Mouse (Mus musculus) cerebellum, adult 8-10 months (tissue): ENCODE measurements around the gene Agbl4.

Experiments used
- DNase-seq: peaks from one replicate; pipeline ENCODE4 v3.0.0; 2022

Gene Agbl4

DNA sequence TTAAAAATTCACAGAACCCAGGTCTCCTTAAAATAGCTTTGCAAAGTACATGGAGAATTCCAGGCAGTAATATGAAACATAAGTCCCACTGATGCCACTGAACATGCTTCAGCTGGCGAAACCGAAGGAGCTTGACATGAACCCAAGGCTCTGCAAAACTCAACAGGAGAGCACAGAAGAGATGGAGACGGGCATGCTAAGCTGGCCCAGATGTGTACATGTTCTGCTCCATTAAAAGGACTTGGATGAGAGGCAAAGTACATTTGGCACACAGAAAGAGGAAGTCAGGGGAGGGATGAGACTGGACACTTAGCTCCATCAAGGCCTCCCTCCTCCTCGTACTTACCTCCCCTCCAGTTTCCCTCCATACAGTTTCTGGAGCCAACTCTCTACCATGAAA is 1013.3 kb downstream of the Agbl4 start:
- no peak for DNase-seq

DNA sequence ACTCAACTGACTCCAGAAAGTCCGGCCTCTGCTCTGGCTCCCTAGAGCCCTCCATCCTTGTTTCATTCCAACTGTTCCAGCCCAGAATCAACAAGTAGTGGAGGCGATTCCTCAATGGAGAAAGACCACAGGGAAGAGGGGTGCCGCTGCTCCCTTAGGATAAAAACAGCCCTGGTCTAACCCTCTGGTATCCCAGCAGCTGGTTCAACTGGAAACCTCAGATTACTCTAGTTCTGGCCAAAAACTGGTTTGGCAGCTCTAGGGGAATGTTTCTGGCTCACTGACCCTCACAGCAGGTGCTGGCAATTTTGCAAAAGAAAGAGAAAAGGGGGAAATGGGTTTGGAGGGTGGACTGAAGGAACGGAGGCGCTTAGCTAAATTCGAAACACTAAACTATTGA is 1016.9 kb downstream of the Agbl4 start:
- DNase-seq = peak; percentile 3

DNA sequence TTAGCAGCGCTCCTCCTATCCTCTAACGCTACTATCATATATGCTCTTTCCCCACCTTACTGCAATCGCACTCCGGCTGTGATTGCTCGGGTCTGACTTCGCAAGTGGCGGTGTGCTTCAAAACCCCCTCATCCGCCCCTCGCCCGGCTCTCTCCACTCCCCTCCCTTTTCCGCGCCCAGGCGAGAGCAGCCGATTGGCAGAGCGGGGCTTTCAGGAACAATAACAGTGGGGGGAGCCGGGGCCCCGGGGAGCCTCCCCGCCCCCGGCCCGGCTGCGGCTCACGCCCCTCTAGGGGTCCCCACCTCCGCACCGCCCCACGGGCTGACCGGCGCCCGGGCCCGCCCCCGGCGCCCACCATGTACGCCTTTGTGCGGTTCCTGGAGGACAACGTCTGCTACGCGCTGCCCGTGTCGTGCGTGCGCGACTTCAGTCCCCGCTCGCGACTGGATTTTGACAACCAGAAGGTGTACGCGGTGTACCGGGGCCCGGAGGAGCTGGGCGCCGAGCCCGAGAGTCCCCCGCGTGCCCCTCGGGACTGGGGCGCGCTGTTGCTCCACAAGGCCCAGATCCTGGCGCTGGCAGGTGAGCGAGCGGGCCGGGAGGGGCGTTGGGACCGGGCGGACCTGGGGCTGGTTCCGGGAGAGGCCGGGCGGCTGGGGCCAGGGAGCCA is 1017.5 kb downstream of the Agbl4 start, which contains the start of gene Bend5:
Gene Bend5 (plus strand): TSS at position 189 of the 671 bp plus-strand sequence.
- DNase-seq = no peak

DNA sequence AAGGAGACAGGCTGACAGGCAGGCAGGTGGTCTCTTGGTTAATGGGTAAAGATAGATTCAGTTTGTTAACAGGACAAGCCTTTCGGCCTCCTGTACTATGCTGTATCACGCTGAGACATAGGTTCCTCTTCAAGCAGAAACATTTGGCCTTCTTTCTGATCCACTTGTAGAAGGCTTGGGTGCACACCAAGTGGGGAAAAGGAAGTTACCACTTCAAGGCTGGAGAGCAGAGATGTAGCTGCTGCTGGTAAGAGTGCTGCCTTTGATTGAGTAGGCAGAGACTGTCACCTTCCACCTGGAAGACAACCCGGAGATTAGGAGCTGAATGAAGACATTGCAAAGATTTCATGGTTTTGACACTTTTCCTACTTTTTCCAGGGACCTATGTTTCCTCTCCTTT is 1018.7 kb downstream of the Agbl4 start:
- DNase-seq = no peak

DNA sequence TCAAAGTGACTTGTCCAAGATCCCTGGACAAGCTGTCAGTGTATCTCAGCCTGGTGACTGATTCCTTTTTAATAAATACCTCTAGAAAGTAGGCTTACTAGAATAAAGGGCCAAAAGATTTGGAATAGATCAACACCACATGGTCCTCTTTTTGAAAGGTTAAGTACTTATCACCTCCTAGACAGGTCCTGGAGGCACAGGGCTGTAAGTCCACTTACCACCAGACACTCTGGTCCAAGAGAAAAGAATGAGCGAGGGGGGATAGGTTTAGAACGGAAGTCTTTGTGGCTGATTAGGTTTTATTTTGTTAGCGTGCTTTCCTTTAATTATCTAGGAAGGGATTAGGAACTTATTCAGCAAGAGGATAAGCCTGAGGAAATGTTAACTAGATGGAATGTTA is 1019.1 kb downstream of the Agbl4 start:
- no peak for DNase-seq

DNA sequence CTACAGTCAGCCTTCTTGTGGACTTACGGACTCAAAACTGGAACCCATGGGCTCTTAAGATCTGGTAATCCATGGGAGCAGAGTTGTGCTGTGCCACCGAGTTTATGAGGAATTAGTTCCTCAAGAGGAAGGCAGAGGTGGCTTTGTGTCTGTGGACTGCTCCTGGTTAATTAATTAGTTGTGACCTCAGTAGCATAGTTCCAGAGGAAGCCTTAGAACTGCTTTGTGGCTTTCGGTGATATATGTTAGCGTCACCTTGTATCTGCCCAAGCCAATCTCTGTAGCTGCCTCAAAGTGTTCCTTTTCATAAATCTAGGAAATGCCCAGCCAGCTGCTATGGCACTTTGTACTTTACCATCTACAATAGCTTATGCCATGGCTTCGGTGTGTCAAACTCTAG is 1020.3 kb downstream of the Agbl4 start:
- no peak for DNase-seq

DNA sequence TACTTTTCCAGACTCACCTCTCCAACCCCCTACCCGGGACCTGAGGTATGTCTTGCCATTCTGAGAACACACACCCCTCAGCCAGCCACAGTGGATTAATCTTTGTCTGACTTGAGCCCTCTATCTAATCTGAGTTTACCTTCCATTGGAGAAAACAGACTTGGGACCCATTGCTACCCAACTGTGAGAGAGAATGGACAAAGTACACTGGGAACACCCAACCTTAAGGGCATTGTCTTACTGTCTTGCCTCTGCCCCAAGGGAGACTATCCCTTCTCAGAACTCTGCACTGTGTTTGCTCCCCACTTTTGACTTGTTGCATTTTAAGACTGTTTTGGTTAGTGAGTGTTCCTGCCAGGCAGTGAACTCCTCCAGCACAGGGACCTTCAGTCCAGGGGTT is 1022.0 kb downstream of the Agbl4 start:
- DNase-seq = no peak

DNA sequence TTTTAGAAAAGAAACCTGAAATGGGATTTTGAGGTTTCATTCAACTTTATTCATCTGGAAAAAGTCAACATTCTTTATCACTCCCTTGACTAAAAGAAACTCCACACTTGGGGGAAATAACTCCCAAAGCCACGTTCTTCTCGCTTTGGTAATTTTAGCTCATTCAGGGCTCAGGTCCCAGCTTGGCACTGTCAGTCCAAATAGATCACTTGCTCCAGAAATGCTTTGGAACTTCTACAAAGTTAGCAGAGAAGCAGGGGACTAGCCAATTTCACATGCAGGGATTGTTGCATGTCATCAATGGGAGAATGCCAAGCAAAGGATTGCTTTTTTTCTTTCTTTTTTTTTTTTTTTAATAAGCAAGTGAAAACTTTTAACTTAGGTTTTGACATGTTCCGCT is 1022.6 kb downstream of the Agbl4 start:
- no peak for DNase-seq

DNA sequence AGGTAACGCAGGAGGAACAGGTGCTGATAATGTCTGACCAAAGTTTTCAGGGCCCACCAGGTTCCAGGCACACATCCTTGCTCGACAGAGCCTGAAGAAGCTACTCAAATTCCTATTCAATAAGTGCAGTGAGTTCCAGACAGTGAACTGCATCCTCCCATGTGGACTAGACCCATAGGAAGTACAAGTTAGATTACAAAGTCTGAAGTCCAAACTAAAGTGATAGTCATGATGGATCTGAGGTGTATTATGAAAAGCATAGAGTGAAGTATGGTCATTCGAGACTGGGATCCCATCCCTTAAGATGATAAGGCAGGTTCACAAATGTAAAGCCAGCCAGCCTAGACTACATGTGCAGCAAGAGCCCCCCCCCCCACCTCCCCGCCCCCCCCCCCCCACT is 1023.5 kb downstream of the Agbl4 start:
- DNase-seq = no peak

DNA sequence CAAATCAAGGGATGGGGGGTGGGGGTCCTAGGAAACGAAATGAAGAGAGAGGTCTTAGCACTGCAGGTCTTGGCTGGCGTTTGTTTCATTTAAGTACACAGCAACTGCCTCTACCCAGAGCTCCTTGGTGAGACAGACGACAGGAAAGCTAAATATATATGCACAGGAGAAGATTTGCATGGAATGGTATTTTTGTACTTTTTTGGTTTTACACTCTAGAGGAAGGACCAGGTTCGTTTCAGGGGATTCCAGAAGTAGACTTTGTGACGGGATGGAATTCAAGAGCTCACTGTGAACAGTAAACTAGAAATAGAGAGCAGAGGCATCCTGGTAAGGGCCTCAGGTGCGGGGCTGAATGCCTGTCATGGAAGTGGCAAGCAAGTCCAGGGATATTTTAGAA is 1024.3 kb downstream of the Agbl4 start:
- no peak for DNase-seq

DNA sequence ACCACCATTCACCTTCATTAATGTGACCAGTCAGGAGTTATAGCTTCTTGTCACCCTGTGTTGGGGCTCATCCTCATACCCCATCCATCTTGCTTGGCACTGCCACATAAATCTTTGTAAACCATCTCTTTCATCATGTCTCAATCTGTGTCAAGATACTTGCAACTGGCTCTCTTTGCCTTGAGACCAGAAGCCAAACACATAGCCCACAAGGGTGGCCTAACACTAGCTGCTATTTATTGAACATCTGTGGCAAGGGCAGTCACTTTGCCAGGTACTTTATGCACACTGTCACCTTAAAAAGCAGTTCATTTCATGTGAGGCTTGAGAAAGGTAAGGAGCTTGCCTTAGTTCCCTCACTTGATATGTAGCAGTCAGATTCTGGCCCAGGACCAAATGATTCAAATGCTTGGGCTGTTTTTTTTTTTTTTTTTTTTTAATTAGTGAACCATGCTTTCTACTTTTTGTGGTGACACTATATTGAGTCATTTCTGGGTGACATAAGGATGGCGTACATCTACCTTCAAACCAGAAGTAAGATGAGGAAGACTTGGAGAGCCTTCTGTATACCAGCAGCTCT is 1027.0 kb downstream of the Agbl4 start:
- DNase-seq = no peak

DNA sequence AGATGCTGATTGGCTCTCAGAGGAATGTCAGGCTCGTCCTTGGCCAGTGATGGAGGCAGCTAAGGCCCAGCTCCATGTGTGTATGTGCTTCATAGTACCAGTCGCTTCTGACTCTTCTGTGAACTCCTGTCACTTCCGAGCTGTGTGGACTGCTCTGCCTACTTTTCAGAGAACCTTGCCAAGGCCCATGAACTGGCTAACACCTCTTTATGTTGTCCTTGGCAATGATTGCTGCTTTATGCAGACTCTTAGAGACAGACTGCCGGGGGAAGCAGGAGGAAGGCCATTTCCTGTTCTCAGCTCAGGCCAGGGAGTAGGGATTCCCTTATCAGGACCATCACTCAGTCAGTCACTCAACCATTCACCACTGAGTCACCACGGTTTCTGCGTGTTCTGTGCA is 1027.7 kb downstream of the Agbl4 start:
- DNase-seq = no peak

DNA sequence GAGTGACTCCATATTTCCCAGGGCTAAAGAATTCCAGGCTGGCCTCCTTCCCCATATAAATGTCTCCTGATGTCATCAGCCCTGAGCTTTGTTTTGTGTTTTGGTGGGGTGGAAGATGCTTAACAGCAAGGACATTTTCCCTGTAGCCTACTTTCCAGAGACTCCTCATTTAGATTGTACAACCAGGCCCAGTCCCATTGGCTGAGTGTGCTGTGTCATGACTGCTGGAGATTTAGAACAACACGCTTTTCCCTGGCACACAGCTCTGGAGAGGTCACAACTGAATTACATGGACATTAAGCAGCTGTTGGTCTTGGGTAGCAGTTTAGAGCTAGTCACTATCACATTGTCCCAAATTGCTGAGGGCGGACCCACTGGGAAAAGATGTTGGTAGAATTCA is 1033.7 kb downstream of the Agbl4 start:
- DNase-seq = no peak

DNA sequence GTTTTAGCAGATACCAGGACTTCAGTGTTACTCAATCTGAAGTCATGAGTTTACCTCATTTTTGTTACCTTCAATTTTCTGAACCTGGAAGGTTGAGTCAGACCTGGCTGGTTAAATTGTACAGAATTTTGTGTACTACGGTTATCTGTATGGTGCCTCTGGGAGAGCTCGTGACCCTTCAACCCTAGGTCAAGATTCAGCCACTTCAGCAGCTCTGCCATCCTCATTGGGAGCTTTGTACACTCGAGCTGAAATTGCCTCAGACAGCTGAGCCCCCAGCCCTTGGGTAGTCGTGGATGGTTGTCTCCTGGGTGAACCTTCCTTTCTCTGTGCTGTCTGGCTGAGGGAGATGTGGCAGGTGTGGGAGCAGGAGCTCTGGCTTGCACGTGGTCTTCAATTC is 1034.6 kb downstream of the Agbl4 start:
- DNase-seq = no peak

DNA sequence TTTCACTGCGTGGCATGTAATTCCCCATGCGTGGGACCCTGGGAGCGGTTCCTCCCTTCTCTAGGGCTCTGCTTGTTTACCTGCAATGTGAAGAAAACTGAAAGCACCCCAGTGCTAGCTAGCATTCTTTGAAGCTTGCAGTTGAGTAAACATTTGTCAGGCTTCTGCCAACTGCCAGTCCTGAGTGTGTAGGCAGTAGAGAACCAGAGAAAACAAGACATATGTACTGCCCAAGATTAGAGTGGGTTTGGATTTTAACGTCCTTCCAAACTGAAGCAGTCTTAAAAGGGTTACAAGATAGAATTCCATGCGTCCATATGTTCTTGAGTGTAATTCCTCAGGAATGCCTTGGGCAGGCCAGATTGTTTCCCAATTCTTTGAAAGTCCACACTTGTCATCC is 1035.0 kb downstream of the Agbl4 start:
- DNase-seq = no peak

DNA sequence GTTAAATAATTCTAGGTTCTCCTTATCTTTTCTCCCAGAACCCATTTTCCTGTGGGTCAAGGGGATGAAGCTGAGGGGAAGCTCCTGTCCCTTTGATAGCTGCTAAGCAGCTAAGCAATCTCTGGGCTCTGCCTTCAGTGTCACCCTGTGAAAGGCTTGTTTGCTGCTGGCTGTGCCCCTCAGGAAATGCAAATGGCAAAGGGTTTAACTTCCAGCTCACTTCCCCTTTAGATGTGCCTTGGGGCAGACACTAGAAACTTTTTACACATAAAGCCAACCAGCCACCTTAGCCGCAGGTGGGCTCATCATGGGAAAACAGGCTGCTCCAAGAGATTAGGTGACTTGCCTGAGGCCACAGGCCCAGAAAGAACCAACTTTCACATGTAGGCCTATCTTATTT is 1044.2 kb downstream of the Agbl4 start:
- no peak for DNase-seq

DNA sequence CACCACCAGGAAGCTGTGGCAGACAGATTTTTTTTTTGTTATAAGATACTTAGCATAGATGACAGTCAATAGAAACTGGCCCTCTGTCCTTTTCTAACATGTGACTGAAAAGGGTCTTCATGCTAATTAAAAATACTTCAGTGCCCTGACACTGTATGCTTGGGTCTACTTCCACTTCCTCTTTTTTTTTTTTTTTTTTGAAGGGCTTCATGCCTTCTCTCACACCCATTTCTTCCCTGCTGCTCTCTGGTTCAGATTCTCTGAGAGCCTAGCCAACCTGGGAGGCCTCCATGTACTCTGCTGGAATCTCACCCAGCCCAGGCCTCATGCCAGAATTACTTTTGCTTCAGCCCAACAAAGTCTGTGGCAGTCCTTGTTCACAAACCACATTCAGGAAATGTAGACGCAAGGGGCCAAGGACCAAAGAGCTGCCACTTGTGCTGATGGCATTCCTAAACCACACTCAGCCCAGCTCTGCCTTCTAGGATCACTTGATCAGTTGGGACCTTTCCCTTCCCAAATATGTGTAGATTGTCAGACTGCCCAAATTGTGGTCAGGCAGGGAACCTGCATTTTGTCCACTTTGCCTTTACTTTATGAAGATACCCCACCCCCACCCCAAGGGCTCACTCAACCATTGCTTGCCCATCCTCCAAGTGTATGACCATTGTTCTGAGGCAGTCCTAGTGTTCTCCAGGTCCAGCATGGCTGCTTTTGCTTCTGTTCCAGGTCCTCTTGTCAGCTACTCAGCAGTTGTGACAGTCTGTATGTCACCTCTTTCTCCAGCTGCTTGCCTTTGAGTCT is 1045.2 kb downstream of the Agbl4 start:
- DNase-seq = no peak

DNA sequence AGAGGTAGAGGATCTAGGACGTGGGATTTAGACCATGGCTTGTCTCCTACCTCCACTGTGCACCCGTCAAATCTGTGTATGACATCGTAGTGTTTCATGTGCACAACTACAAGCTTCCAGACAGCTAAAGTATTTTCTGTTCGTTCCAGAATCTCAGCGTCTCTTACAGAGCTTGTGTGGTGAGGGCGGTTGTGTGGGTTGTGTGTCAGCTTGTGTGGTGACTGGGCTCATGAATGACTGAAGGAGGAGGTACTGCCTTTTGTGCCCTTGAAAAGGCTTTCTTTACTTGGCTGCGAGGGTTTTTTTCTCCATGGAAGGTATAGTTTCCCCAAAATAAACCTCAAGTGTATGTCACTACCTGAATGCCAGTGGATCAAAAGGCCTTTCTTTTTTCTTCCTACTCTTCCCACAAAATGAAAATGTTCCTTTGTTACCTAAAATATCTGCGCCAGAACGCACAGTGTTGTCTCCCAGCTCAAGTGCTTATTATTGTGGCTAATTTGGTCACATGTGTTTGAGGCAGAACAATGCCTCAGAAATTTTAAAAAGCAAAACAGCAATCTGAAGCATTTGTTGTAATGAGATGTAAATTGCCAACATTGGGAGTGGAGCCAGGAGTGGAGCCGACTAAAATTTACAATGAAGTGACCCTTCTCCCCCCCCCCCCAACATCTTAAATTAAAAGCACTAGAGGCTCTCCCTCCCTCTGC is 1046.6 kb downstream of the Agbl4 start:
- DNase-seq = no peak

DNA sequence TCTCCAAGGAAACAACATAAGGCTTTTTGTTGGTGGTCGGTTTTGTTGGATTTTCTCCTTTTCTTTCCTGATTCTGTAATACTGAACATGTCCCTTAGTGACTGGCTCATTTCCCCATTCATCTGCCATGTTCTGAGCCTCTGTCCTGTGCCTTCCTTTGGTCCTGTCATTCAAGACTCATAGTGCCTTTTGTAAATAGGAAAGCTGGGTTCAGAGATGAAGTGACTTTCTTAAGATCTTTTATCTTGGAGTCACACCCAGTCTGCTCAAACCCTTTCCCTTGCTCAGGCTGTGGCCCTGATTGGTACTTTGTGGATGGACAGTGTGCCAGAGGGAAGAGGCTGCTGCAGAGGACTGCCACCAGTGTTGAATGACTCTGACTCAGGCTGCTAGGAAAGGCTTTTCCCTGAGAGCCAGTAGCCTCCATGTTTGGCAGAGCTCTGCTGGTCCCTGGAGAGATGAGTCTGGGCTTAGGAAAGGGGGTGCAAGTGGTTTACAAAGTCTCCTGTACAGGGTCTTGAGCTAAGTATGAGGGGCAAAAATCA is 1047.2 kb downstream of the Agbl4 start:
- DNase-seq = no peak

DNA sequence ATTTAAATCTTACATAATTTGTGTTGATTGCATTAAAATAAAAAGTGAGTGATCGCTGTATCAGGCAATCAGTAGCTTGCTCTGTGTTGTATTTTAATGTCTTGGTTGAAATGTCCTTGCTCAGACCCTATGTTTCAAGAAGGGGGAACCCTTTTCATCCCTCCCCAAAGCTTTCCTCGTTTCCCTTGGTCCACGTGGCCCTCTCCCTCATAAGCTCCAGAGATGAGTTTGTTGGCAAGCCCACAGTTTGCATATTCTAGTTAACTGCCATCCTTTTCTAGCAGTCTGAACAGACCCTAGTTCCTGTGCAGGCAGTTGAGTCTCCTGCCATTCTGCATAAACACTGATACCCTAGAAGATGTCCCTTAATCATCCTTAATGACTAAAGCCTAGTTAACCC is 1050.5 kb downstream of the Agbl4 start:
- DNase-seq = no peak

DNA sequence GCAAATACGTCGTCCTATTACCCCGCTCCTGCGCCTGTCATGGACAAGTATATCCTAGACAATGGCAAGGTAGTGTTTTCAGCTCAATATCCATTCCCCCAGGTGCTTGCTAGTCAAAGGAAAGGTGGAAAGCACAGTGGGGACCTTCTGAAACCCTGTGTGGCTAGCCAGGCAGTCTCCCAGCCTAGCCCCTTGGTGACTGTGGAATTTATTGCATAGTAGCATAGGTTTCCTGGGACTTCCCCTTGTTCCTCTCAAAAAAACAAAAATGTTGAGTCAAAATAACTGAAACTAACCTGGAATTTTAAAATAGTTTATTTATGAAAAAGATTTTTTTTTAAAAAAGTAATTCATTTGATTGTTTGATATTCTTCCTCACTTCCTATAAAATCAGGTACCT is 1051.1 kb downstream of the Agbl4 start:
- no peak for DNase-seq

DNA sequence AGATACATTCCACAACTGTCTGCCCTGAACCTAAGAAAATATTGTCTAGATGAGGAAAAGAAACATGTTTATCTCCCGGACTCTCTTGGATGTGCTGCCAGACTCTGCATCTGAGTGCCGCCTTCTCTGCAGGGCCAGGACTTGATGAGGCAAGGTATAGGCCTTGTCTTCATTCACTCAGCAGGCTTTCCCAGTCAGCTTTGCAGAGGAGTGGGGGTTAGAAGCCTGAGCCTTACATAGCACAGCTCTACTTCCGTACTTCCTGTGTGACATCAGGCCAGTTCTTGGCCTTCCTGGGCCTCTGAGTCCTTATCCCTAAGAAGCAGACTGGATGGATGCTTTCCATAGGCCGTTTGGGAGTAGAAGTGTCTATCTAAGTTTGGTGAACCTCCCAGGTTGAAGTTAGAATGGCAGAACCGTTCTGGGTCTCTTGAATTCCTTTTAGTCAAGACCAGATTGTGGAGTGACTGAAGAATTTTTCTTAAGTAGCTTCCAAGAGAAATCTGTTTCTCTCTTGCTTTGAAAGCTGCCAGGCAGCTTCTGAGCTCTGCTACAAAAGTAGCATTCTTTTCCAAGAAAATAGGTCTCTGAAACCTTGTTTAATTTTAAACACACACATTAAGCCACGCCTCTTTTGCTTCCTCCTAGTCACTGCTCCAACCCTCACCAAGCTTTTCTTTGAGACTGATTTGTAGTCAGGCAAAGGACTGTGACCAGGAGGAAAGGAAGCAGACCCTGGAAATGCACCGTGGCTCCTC is 1052.2 kb downstream of the Agbl4 start:
- no peak for DNase-seq
